Mouse (Mus musculus) v-Abl transformed pro-B cells (cell line): ENCODE results near the gene Mipep.

Source experiments
- in situ Hi-C, 2 experiments: fragments of 400-800 bp; cut with MboI; formaldehyde crosslinking; loops; one replicate each; pipeline ENCODE4 v1.15.1; 2025; ENCODE audit not compliant: unreplicated experiment in 2 of 2

The Mipep gene

GRCm38 (mm10) chr14:60784427-60785315 is at the start of gene Mipep:
Mipep (plus strand) TSS chr14:60784573.
- in situ Hi-C loops: no loop called here

GRCm38 (mm10) chr14:60735206-60735605 is 49.2 kb upstream of the Mipep start:
- in situ Hi-C loops: loop anchor here in 1 of 2 experiments (25.0 kb wide), 2 partner anchors 1298 to 2002 kb away; partner anchors contain the start of genes Cab39l and Setdb2

DNA sequence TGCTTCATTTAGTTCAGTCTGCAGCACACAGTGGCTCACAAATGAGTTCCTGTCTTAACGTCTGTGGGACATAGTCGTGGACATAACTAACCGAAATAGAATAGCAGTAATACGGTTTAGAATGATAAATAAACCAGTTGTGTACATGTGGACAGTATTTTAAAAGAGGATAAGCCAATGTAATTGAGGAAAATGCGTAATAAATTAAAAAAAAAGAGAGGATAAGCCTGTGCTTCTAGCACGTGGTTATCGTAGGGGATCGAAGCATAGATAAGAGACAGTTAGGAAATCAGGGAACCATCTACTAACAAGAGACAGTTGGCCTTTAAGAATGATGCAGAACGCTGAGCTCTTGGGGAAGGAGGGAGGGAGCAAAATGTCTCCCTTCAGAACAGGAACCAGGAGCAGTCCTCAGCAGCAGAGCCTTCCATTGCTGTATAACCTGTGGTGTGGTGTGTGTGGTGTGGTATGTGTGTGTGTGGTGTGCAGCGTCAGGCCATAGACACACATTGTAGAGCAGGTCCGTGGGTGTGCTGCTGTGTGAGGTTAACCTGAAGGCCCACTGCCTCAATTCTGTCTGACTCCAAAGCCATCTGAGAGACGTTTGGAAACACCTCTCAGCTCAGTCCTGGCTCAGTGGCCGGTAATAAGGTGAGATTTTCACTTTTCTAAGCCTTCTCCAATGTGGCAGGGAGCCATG is 48.4 kb upstream of the Mipep start:
- in situ Hi-C loops: loop anchor here in 1 of 2 experiments (25.0 kb wide), 2 partner anchors 1299 to 2001 kb away; partner anchors contain the start of genes Cab39l and Setdb2

DNA sequence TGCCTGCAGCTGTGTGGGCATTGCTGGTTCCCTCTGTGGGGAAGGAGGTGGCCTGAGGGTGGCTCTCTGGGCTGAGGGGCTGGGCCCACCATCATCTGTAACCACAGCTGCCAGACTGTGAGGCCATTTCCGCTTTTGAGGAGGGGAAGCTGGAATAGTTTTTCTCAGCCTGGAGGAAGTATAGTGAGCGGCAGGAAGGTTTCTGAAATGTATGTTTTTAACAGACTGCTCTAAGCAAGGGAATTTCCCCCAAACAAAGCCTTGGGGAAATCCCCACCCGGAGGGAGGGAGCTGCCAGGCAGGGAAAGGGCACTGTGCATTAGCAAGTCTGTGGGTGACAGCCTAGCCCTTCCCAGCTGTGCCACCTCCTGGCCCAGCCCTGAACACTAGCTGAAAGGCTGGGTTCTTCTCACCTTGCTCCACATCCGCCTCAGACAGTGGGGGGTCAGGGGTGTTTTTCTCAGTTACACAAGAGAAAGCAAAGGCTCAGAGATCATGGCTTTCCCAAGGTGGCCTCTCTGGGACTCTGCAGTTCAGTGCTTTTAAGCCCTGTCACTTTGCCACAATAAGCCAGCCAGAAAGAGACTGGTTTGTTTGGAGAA is 47.7 kb upstream of the Mipep start:
- in situ Hi-C loops: loop anchor here in 1 of 2 experiments (25.0 kb wide), 2 partner anchors 1299 to 2001 kb away; partner anchors contain the start of genes Cab39l and Setdb2

DNA sequence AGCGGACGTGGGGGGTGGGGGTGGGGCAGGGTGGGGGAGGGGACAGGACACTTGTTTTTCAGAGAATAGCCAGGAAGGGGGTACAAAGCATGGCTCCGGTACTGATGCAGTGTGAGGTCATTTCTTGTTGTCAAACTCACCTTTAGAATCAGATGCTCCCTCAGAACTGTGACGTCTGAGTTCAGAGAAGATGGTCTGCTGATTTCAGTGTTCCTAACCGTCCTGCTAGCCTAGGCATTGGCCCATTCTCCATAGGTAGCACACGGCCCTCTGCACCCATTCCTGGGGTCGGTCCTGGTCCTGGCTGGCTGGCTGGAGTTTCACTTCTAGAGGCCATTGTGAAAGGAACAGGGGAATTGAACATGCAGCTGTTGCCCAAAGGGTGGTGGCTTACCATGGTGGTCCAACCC is 47.2 kb upstream of the Mipep start:
- in situ Hi-C loops: loop anchor here in 1 of 2 experiments (25.0 kb wide), 2 partner anchors 1300 to 2000 kb away; partner anchors contain the start of genes Cab39l and Setdb2

- in situ Hi-C loops: loop anchor here in 1 of 2 experiments (25.0 kb wide), 2 partner anchors 1301 to 1999 kb away; partner anchors contain the start of genes Cab39l and Setdb2
These were observed 45.9 kb upstream of the Mipep start for GRCm38 (mm10) chr14:60738434-60738938.

- in situ Hi-C loops: loop anchor here in 1 of 2 experiments (25.0 kb wide), 2 partner anchors 1302 to 1998 kb away; partner anchors contain the start of genes Cab39l and Setdb2
These were observed 45.2 kb upstream of the Mipep start for GRCm38 (mm10) chr14:60739155-60739554.

- in situ Hi-C loops: loop anchor here in 1 of 2 experiments (25.0 kb wide), 2 partner anchors 1302 to 1998 kb away; partner anchors contain the start of genes Cab39l and Setdb2
These were observed 44.8 kb upstream of the Mipep start for GRCm38 (mm10) chr14:60739616-60740015.

- in situ Hi-C loops: loop anchor here in 1 of 2 experiments (25.0 kb wide), 2 partner anchors 1303 to 1997 kb away; partner anchors contain the start of genes Cab39l and Setdb2
These were observed 43.9 kb upstream of the Mipep start for GRCm38 (mm10) chr14:60740507-60740906.

- in situ Hi-C loops: loop anchor here in 1 of 2 experiments (25.0 kb wide), 2 partner anchors 1304 to 1996 kb away; partner anchors contain the start of genes Cab39l and Setdb2
These were observed 43.3 kb upstream of the Mipep start for GRCm38 (mm10) chr14:60741033-60741432.

- in situ Hi-C loops: loop anchor here in 1 of 2 experiments (25.0 kb wide), 2 partner anchors 1304 to 1996 kb away; partner anchors contain the start of genes Cab39l and Setdb2
These were observed 42.8 kb upstream of the Mipep start for GRCm38 (mm10) chr14:60741490-60741981.

DNA sequence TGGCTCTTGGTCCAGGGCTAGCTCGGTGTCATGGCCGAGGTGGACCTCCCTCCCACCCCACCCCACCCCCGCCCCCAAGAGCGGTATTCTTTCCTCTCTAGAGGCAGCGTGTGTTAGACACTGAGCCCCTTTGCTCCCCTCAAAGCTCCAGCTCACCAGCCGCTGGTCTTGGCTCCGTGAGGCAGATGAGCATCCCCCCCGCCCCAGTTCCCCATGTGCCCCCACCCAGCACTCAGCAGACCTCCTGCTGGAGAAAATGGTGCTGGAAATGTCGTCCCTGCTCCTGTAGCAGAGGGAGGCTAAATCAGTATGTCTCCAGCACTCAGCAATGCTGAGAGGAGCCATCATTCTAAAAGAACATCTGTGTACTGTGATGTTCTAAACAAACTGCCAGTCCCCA is 40.7 kb upstream of the Mipep start:
- in situ Hi-C loops: loop anchor here in 1 of 2 experiments (25.0 kb wide), 2 partner anchors 1306 to 1994 kb away; partner anchors contain the start of genes Cab39l and Setdb2

DNA sequence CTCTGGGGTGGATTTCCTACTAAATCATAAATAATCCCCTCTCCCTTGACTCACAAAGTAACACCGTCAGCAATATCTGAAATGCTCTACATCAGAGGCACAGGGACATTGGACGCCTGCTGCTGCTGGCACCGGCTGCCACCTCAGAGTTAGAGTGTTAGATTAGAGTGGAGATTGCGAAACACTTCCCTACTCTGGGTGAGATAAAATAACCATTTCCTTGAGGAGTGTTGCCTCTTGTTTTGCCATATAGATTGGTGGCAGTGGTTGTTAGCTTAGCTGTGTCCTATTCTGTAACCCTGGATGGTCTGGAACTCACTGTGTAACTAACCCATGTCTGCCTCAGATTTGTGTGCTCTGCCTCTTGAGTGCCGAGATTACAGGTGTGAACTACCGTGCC is 39.2 kb upstream of the Mipep start:
- in situ Hi-C loops: loop anchor here in 1 of 2 experiments (25.0 kb wide), 2 partner anchors 1308 to 1992 kb away; partner anchors contain the start of genes Cab39l and Setdb2

GRCm38 (mm10) chr14:60746141-60746540 is 38.2 kb upstream of the Mipep start:
- in situ Hi-C loops: loop anchor here in 1 of 2 experiments (25.0 kb wide), 2 partner anchors 1309 to 1991 kb away; partner anchors contain the start of genes Cab39l and Setdb2

GRCm38 (mm10) chr14:60747154-60747870 is 37.1 kb upstream of the Mipep start:
- in situ Hi-C loops: loop anchor here in 1 of 2 experiments (25.0 kb wide), 2 partner anchors 1310 to 1990 kb away; partner anchors contain the start of genes Cab39l and Setdb2

DNA sequence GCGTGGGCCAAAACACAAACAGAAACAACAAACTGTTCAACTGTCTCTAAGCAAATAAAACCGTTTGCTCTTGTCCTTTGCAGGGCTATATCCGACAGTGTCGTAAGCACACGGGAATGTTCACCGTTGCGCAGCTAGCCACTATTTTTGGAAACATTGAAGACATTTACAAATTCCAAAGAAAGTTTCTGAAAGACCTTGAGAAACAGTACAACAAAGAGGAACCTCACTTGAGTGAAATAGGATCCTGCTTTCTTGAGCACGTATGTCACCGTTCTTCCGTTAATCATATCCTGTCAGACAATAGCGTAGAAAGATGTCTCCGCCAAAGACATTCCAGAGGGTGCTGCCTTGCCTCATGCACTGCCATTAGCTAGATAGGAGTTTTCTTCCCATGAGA is 34.5 kb upstream of the Mipep start:
- in situ Hi-C loops: loop anchor here (5.0 to 25.0 kb wide), 3 partner anchors 38 to 1987 kb away; partner anchors contain the start of genes Cab39l (in 1 of the 2) and Setdb2 (in 1 of the 2)

GRCm38 (mm10) chr14:60751581-60751980 is 32.8 kb upstream of the Mipep start:
- in situ Hi-C loops: loop anchor here (5.0 kb wide), 1 partner anchor 39 kb away; no protein-coding TSS in a partner anchor
